Mouse (Mus musculus): Measurements from ENCODE around the gene 4933424G06Rik. TPM values are rescaled to one million over a fixed set of nuclear protein-coding genes. Genes with fewer than 3 reads are reported as not detected.

4933424G06Rik gene
- polyA plus RNA-seq, 1 experiment from 2014 or later = not detected

- Histone ChIP-seq H3K27me3 (replicated peaks) (peaks cover 25% of the 10 kb centered on the region), H3K36me3 (no peaks in the 10 kb centered on the region), H3K9ac (no peak overlapping the region), H3K4me1 (peaks cover 4% of the 10 kb centered on the region; the same call in 1 of the 2 replicates), H3K4me2 (no peak overlapping the region), H3K27ac (replicated peaks) (no peak overlapping the region), H3K4me3 (no peak overlapping the region), H3K9me3 (no peaks in the 10 kb centered on the region)
- ATAC-seq (ENCODE audit: extremely low read depth, insufficient number of reproducible peaks, low FRiP score, low TSS enrichment) = no peak
- 78% methylated on average over 9 of the region's 9 CpGs for WGBS
These were observed 62.4 kb downstream of the 4933424G06Rik start for GRCm38 (mm10) chr1:36772198-36772934.

- no peak for ATAC-seq (ENCODE audit: extremely low read depth, insufficient number of reproducible peaks, low FRiP score, low TSS enrichment)
- no peak overlapping the region for H3K4me2 ChIP-seq
- no peaks in the 10 kb centered on the region for H3K36me3 ChIP-seq
- no peaks in the 10 kb centered on the region for H3K9me3 ChIP-seq
- peaks cover 15% of the 10 kb centered on the region for H3K27me3 ChIP-seq (replicated peaks)
- H3K9ac ChIP-seq = no peak overlapping the region
- WGBS = 76% methylated on average over 13 of the region's 13 CpGs
- H3K27ac ChIP-seq (replicated peaks) = no peak overlapping the region
- no peak overlapping the region for H3K4me3 ChIP-seq
- peaks cover 5% of the 10 kb centered on the region; the same call in 1 of the 2 replicates for H3K4me1 ChIP-seq
These were observed 70.8 kb downstream of the 4933424G06Rik start for GRCm38 (mm10) chr1:36780793-36781192.

- ATAC-seq (ENCODE audit: extremely low read depth, insufficient number of reproducible peaks, low FRiP score, low TSS enrichment) = no peak
- Histone ChIP-seq H3K27ac (replicated peaks) (no peak overlapping the region), H3K4me2 (no peak overlapping the region), H3K27me3 (replicated peaks) (peaks cover 20% of the 10 kb centered on the region), H3K4me3 (no peak overlapping the region), H3K9me3 (no peaks in the 10 kb centered on the region), H3K4me1 (peaks cover 5% of the 10 kb centered on the region; the same call in 1 of the 2 replicates), H3K36me3 (no peaks in the 10 kb centered on the region), H3K9ac (no peak overlapping the region)
- WGBS = 71% methylated on average over 11 of the region's 11 CpGs
These were observed 72.5 kb downstream of the 4933424G06Rik start for GRCm38 (mm10) chr1:36782476-36782875.

GRCm38 (mm10) chr1:36784365-36785134 lies 74.6 kb downstream of the 4933424G06Rik start:
- Histone ChIP-seq H3K36me3 (no peaks in the 10 kb centered on the region), H3K4me3 (peak overlapping the region; percentile 55), H3K27ac (replicated peaks) (no peak overlapping the region), H3K9me3 (no peaks in the 10 kb centered on the region), H3K9ac (peak overlapping the region; percentile 74), H3K4me2 (peak overlapping the region; percentile 89), H3K27me3 (replicated peaks) (peaks cover 20% of the 10 kb centered on the region), H3K4me1 (peaks cover 5% of the 10 kb centered on the region; the same call in 1 of the 2 replicates)
- ATAC-seq (ENCODE audit: extremely low read depth, insufficient number of reproducible peaks, low FRiP score, low TSS enrichment) = peak; percentile 43; the same call in 1 of the 2 replicates
- 4% methylated on average over 20 of the region's 20 CpGs for WGBS

GRCm38 (mm10) chr1:36785238-36785641 lies 75.3 kb downstream of the 4933424G06Rik start:
- peak overlapping the region; percentile 74 for H3K9ac ChIP-seq
- H3K36me3 ChIP-seq = no peaks in the 10 kb centered on the region
- peaks cover 5% of the 10 kb centered on the region; the same call in 1 of the 2 replicates for H3K4me1 ChIP-seq
- peak overlapping the region; percentile 89 for H3K4me2 ChIP-seq
- no peaks in the 10 kb centered on the region for H3K9me3 ChIP-seq
- H3K27ac ChIP-seq (replicated peaks) = no peak overlapping the region
- 2% methylated on average over 16 of the region's 16 CpGs for WGBS
- ATAC-seq (ENCODE audit: extremely low read depth, insufficient number of reproducible peaks, low FRiP score, low TSS enrichment) = no peak
- H3K4me3 ChIP-seq = peak overlapping the region; percentile 55
- H3K27me3 ChIP-seq (replicated peaks) = peaks cover 20% of the 10 kb centered on the region

GRCm38 (mm10) chr1:36786377-36786776 lies 76.4 kb downstream of the 4933424G06Rik start:
- Histone ChIP-seq H3K4me3 (no peak overlapping the region), H3K9me3 (no peaks in the 10 kb centered on the region), H3K4me2 (no peak overlapping the region), H3K27me3 (replicated peaks) (peaks cover 16% of the 10 kb centered on the region), H3K4me1 (peaks cover 5% of the 10 kb centered on the region; the same call in 1 of the 2 replicates), H3K27ac (replicated peaks) (no peak overlapping the region), H3K9ac (no peak overlapping the region), H3K36me3 (peaks cover 8% of the 10 kb centered on the region)
- 89% methylated on average over 7 of the region's 7 CpGs for WGBS
- ATAC-seq (ENCODE audit: extremely low read depth, insufficient number of reproducible peaks, low FRiP score, low TSS enrichment) = no peak

- WGBS = 80% methylated on average over 8 of the region's 8 CpGs
- H3K9ac ChIP-seq = no peak overlapping the region
- no peak overlapping the region for H3K4me3 ChIP-seq
- H3K9me3 ChIP-seq = no peaks in the 10 kb centered on the region
- peaks cover 5% of the 10 kb centered on the region; the same call in 1 of the 2 replicates for H3K4me1 ChIP-seq
- H3K27ac ChIP-seq (replicated peaks) = no peak overlapping the region
- no peak for ATAC-seq (ENCODE audit: extremely low read depth, insufficient number of reproducible peaks, low FRiP score, low TSS enrichment)
- H3K27me3 ChIP-seq (replicated peaks) = peaks cover 6% of the 10 kb centered on the region; the same call in 1 of the 2 replicates
- peaks cover 38% of the 10 kb centered on the region for H3K36me3 ChIP-seq
- no peak overlapping the region for H3K4me2 ChIP-seq
These were observed 79.5 kb downstream of the 4933424G06Rik start for GRCm38 (mm10) chr1:36789416-36789815.

- ATAC-seq (ENCODE audit: extremely low read depth, insufficient number of reproducible peaks, low FRiP score, low TSS enrichment) = no peak
- Histone ChIP-seq H3K4me2 (no peak overlapping the region), H3K27ac (replicated peaks) (no peak overlapping the region), H3K9ac (no peak overlapping the region), H3K4me1 (peaks cover 6% of the 10 kb centered on the region), H3K27me3 (replicated peaks) (no peaks in the 10 kb centered on the region), H3K9me3 (no peaks in the 10 kb centered on the region), H3K4me3 (no peak overlapping the region), H3K36me3 (peaks cover 97% of the 10 kb centered on the region)
- WGBS = 77% methylated on average over 7 of the region's 7 CpGs
These were observed 86.8 kb downstream of the 4933424G06Rik start for GRCm38 (mm10) chr1:36796711-36797110.

- Histone ChIP-seq H3K36me3 (peaks cover 97% of the 10 kb centered on the region), H3K4me1 (peaks cover 6% of the 10 kb centered on the region)
These were observed 87.5 kb downstream of the 4933424G06Rik start for GRCm38 (mm10) chr1:36797481-36797880.

GRCm38 (mm10) chr1:36800379-36801011 lies 90.5 kb downstream of the 4933424G06Rik start:
- no peak for ATAC-seq (ENCODE audit: extremely low read depth, insufficient number of reproducible peaks, low FRiP score, low TSS enrichment)
- Histone ChIP-seq H3K9ac (no peak overlapping the region), H3K9me3 (no peaks in the 10 kb centered on the region), H3K4me1 (peaks cover 6% of the 10 kb centered on the region), H3K4me2 (no peak overlapping the region), H3K27me3 (replicated peaks) (no peaks in the 10 kb centered on the region), H3K27ac (replicated peaks) (no peak overlapping the region), H3K36me3 (peaks cover 94% of the 10 kb centered on the region), H3K4me3 (no peak overlapping the region)
- WGBS = 69% methylated on average over 3 of the region's 3 CpGs

More at GRCm38 (mm10) chr1:36797481-36797880, 87.5 kb downstream of the 4933424G06Rik start:
- no peak for ATAC-seq (ENCODE audit: extremely low read depth, insufficient number of reproducible peaks, low FRiP score, low TSS enrichment)
- no peak overlapping the region for H3K4me3 ChIP-seq
- no peak overlapping the region for H3K4me2 ChIP-seq
- H3K27me3 ChIP-seq (replicated peaks) = no peaks in the 10 kb centered on the region
- no peaks in the 10 kb centered on the region for H3K9me3 ChIP-seq
- H3K27ac ChIP-seq (replicated peaks) = no peak overlapping the region
- no peak overlapping the region for H3K9ac ChIP-seq
- 79% methylated on average over 10 of the region's 10 CpGs for WGBS

- no peak overlapping the region for H3K27ac ChIP-seq (replicated peaks)
- H3K9me3 ChIP-seq = no peaks in the 10 kb centered on the region
- no peaks in the 10 kb centered on the region for H3K27me3 ChIP-seq (replicated peaks)
- H3K4me3 ChIP-seq = no peak overlapping the region
- ATAC-seq (ENCODE audit: extremely low read depth, insufficient number of reproducible peaks, low FRiP score, low TSS enrichment) = no peak
- H3K4me1 ChIP-seq = peaks cover 6% of the 10 kb centered on the region
- peaks cover 94% of the 10 kb centered on the region for H3K36me3 ChIP-seq
- H3K9ac ChIP-seq = no peak overlapping the region
- H3K4me2 ChIP-seq = no peak overlapping the region
- 73% methylated on average over 9 of the region's 9 CpGs for WGBS
These were observed 94.3 kb downstream of the 4933424G06Rik start for GRCm38 (mm10) chr1:36804259-36804658.

All from heart, embryonic 13.5 days (tissue).